Mouse (Mus musculus): Measurements from ENCODE around the gene Bbs9.

DNA sequence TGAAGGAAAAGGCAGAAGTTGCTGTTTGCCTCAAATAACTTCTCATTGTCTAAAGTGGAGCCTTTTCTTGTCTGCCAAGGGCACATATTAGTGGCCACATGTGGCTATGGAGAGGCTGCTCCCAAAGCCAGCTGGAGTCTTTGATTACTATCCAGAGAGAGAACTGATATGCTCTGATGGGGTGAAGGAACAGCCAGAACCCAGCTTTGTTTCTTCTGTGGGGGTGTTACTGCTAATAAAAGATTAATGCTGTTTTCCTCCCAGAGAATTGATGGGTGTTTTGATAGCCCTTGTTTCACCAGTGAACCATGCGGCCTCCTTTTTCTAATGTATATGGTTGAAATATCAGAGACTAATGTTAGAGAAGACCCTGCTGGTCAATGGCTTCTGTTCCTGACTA, 47.9 kb downstream of the Bbs9 start:
- TF ChIP-seq CTCF (conservative IDR thresholded peaks at IDR 0.05; ENCODE audit: insufficient read depth, insufficient read length, low read depth, low read length) = no peak
- no peak for TF ChIP-seq POLR2A (IDR thresholded peaks at IDR 0.05; ENCODE audit: low read depth, low read length)
